Mouse (Mus musculus) CH12.LX (cell line): ENCODE results near the gene Gm44965.

Experiments
- CTCF ChIP-seq, 2 experiments: IDR thresholded peaks in 1 of 2; conservative IDR thresholded peaks in 1 of 2; 2 replicates each; pipeline ENCODE4 v1.5.1; 2011 to 2012; ENCODE audit warnings: low read depth in 2 of 2, low read length in 2 of 2, improper control_type of control experiment in 1 of 2, inconsistent platforms in 1 of 2, mild to moderate bottlenecking in 1 of 2, moderate library complexity in 1 of 2
- ELF1 ChIP-seq: IDR thresholded peaks from 2 replicates; pipeline ENCODE4 v1.6.1; 2014; ENCODE audit warnings: low read depth, mild to moderate bottlenecking, inconsistent platforms, low read length, improper control_type of control experiment
- ETS1 ChIP-seq: conservative IDR thresholded peaks from 2 replicates; pipeline ENCODE4 v1.6.1; 2012; ENCODE audit warnings: low read depth, mild to moderate bottlenecking, inconsistent platforms, low read length, improper control_type of control experiment, moderate library complexity
- POLR2A ChIP-seq: IDR thresholded peaks from 2 replicates; pipeline ENCODE4 v1.6.1; 2011; ENCODE audit warnings: low read depth, mild to moderate bottlenecking, improper control_type of control experiment, low read length
- RCOR1 ChIP-seq: conservative IDR thresholded peaks from 2 replicates; pipeline ENCODE4 v1.6.1; 2012; ENCODE audit warnings: low read depth, mild to moderate bottlenecking, inconsistent platforms, low read length, improper control_type of control experiment
- SMC3 ChIP-seq: IDR thresholded peaks from 2 replicates; pipeline ENCODE4 v1.6.1; 2011; ENCODE audit warnings: low read depth, low read length, improper control_type of control experiment
- TBP ChIP-seq: conservative IDR thresholded peaks from 2 replicates; pipeline ENCODE4 v1.6.1; 2011; ENCODE audit warnings: low read depth, low read length, improper control_type of control experiment
- UBTF ChIP-seq: IDR thresholded peaks from 2 replicates; pipeline ENCODE4 v1.6.1; 2012; ENCODE audit warnings: low read depth, mild to moderate bottlenecking, inconsistent platforms, low read length, improper control_type of control experiment, moderate library complexity
- USF1 ChIP-seq: IDR thresholded peaks from 2 replicates; pipeline ENCODE4 v1.6.1; 2014; ENCODE audit warnings: low read depth, mild to moderate bottlenecking, inconsistent platforms, low read length, improper control_type of control experiment
- USF2 ChIP-seq: conservative IDR thresholded peaks from 2 replicates; pipeline ENCODE4 v1.6.1; 2011; ENCODE audit warnings: low read depth, low read length, improper control_type of control experiment

GRCm38 (mm10) chr6:48623460-48623859, 29.7 kb downstream of the Gm44965 start:
- peak in 1 of 2 experiments; percentile 56; a peak in 2 of 4 replicates for TF ChIP-seq CTCF (conservative IDR thresholded peaks at IDR 0.05 in 1 of 2, IDR thresholded peaks at IDR 0.05 in 1 of 2; ENCODE audit: low read depth in 2 of 2, low read length in 2 of 2)
- TF ChIP-seq ETS1: no peak
- TF ChIP-seq SMC3: 0 out of 2 replicates have a peak, but pooled peaks have one; percentile 7
- no peak for TF ChIP-seq USF1
- TF ChIP-seq TBP: no peak
- TF ChIP-seq USF2: no peak
- TF ChIP-seq RCOR1: no peak
- TF ChIP-seq UBTF: no peak
- no peak for TF ChIP-seq ELF1
- TF ChIP-seq POLR2A: no peak
